Mouse (Mus musculus): Measurements from ENCODE around the gene Fgb.
A peak's percentile ranks its signal among the peaks of the same experiment; 100 is the strongest.

Gene Fgb

GRCm38 (mm10) chr3:83049680-83050079, at the start of gene Fgb:
TSS of gene Fgb (minus strand) at chr3:83049863.
- DNase-seq (ENCODE audit: low spot score in 2 of 2): no peak

GRCm38 (mm10) chr3:83099139-83099538, 49.5 kb upstream of the Fgb start:
- no peak for DNase-seq (ENCODE audit: low spot score in 2 of 2)

GRCm38 (mm10) chr3:83098546-83099034, 48.9 kb upstream of the Fgb start:
- DNase-seq (ENCODE audit: low spot score in 2 of 2): no peak

GRCm38 (mm10) chr3:83097586-83097985, 47.9 kb upstream of the Fgb start:
- DNase-seq (ENCODE audit: low spot score in 2 of 2): no peak

- DNase-seq (ENCODE audit: low spot score in 2 of 2): peak in 1 of 2 experiments; percentile 51
Measured at GRCm38 (mm10) chr3:83080567-83081055, 30.9 kb upstream of the Fgb start.

GRCm38 (mm10) chr3:83076563-83076962, 26.9 kb upstream of the Fgb start:
- no peak for DNase-seq (ENCODE audit: low spot score in 2 of 2)

GRCm38 (mm10) chr3:83070231-83070630, 20.6 kb upstream of the Fgb start:
- no peak for DNase-seq (ENCODE audit: low spot score in 2 of 2)

- no peak for DNase-seq (ENCODE audit: low spot score in 2 of 2)
Measured at GRCm38 (mm10) chr3:83068869-83069268, 19.2 kb upstream of the Fgb start.

GRCm38 (mm10) chr3:83067920-83068319, 18.3 kb upstream of the Fgb start:
- DNase-seq (ENCODE audit: low spot score in 2 of 2): no peak

GRCm38 (mm10) chr3:83057046-83057445, 7.4 kb upstream of the Fgb start:
- no peak for DNase-seq (ENCODE audit: low spot score in 2 of 2)

GRCm38 (mm10) chr3:83055281-83056038, 5.8 kb upstream of the Fgb start, which contains the start of gene Plrg1:
TSS of gene Plrg1 (plus strand) at chr3:83055522.
- peak; percentile 97 to 98 for DNase-seq (ENCODE audit: low spot score in 2 of 2)

- no peak for DNase-seq (ENCODE audit: low spot score in 2 of 2)
Measured at GRCm38 (mm10) chr3:83054759-83055158, 5.1 kb upstream of the Fgb start.

- no peak for DNase-seq (ENCODE audit: low spot score in 2 of 2)
Measured at GRCm38 (mm10) chr3:83053758-83054157, 4.1 kb upstream of the Fgb start.

GRCm38 (mm10) chr3:83053126-83053525, 3.5 kb upstream of the Fgb start:
- DNase-seq (ENCODE audit: low spot score in 2 of 2): no peak

- no peak for DNase-seq (ENCODE audit: low spot score in 2 of 2)
Measured at GRCm38 (mm10) chr3:83052102-83052501, 2.4 kb upstream of the Fgb start.

GRCm38 (mm10) chr3:83050661-83051060, 998 bp upstream of the Fgb start:
- no peak for DNase-seq (ENCODE audit: low spot score in 2 of 2)

GRCm38 (mm10) chr3:83046649-83047048, 3.0 kb downstream of the Fgb start:
- no peak for DNase-seq (ENCODE audit: low spot score in 2 of 2)

GRCm38 (mm10) chr3:83042451-83042850, 7.2 kb downstream of the Fgb start:
- no peak for DNase-seq (ENCODE audit: low spot score in 2 of 2)

GRCm38 (mm10) chr3:83039666-83040065, 10.0 kb downstream of the Fgb start:
- no peak for DNase-seq (ENCODE audit: low spot score in 2 of 2)

- no peak for DNase-seq (ENCODE audit: low spot score in 2 of 2)
Measured at GRCm38 (mm10) chr3:83038865-83039264, 10.8 kb downstream of the Fgb start.

- no peak for DNase-seq (ENCODE audit: low spot score in 2 of 2)
Measured at GRCm38 (mm10) chr3:83033801-83034200, 15.9 kb downstream of the Fgb start.

GRCm38 (mm10) chr3:83032746-83033308, 16.8 kb downstream of the Fgb start:
- DNase-seq (ENCODE audit: low spot score in 2 of 2): no peak

GRCm38 (mm10) chr3:83030331-83030730, 19.3 kb downstream of the Fgb start:
- DNase-seq (ENCODE audit: low spot score in 2 of 2): no peak
